Comparison of ENCODE assay signal across 9 mouse cellular contexts in the genomic region with DNA sequence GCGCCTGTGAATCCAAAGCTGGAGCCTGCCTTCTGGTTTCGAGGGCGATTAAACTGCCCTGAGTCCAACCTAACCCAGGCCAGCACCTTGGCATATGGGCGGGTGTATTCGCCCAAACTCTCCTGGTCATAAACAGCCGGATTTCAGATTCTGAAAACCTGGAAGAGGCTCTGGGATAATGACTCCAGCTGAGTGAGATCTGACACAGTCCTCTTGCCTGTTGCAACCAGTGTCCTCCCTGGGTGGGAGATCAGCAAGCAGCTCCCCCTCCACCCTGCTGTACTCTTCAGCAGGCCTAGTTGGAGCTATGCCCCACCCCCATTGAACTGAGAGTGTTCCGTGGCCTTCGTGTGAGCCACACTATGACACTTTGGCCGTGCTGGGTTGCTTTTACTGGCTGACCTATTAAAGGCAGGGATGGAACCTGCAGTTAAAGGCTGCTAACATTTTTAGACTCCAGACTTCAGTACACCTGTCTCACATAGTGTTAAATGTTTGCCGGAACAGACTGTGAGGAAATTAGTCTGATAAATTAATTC. TPM values are rescaled to one million over a fixed set of nuclear protein-coding genes. Genes with fewer than 3 reads are reported as not detected.
DNase-seq lines count a peak whose midpoint lies in the region; ATAC-seq lines count a peak whose summit lies in the region.
"Had no signal": no experiment of that assay in that cellular context is flagged by ENCODE, and none has a peak within 500 bp of the region (broad histone marks: within the 10 kb centered on the region; RNA-seq: fewer than 3 reads in every experiment).

No protein-coding gene starts in this region.

- H3K27me3 ChIP-seq in forebrain, embryonic 10.5 days (ENCODE audit: poor library complexity, severe bottlenecking), result peaks cover 100% of the 10 kb centered on the region
- peaks cover 69% of the 10 kb centered on the region for H3K27me3 ChIP-seq in forebrain, embryonic 16.5 days (replicated peaks; ENCODE audit: control insufficient read depth, insufficient read depth, low read length)
- peaks cover 94% of the 10 kb centered on the region for H3K27me3 ChIP-seq in forebrain, embryonic 13.5 days
- peaks cover 37% of the 10 kb centered on the region for H3K27me3 ChIP-seq in kidney, embryonic 16.5 days (ENCODE audit: insufficient read depth, low read length)
- H3K27me3 ChIP-seq in midbrain, embryonic 14.5 days (ENCODE audit: control insufficient read depth, insufficient read depth, low read length), result peaks cover 67% of the 10 kb centered on the region

- no peak for ATAC-seq in forebrain, embryonic 16.5 days
- no peak for ATAC-seq in forebrain, embryonic 13.5 days
- ATAC-seq in kidney, embryonic 16.5 days (ENCODE audit: low FRiP score, low TSS enrichment), result peak; percentile 42
- no peak for ATAC-seq in midbrain, embryonic 14.5 days (ENCODE audit: low FRiP score, low TSS enrichment)
- no peak for ATAC-seq in monocyte, adult 5-6 weeks (replicated peaks; ENCODE audit: insufficient number of reproducible peaks, low FRiP score, low TSS enrichment, poor library complexity, severe bottlenecking)

- peak overlapping the region; percentile 47 for H3K4me3 ChIP-seq in forebrain, embryonic 10.5 days
- H3K4me3 ChIP-seq in forebrain, embryonic 16.5 days (replicated peaks; ENCODE audit: low read length), result no peak overlapping the region; the same call in 1 of the 2 replicates
- no peak overlapping the region for H3K4me3 ChIP-seq in forebrain, embryonic 13.5 days
- H3K4me3 ChIP-seq in kidney, embryonic 16.5 days (ENCODE audit: low read length), result peak overlapping the region; percentile 55
- no peak overlapping the region for H3K4me3 ChIP-seq in midbrain, embryonic 14.5 days (replicated peaks; ENCODE audit: low read depth, low read length)

- peaks cover 27% of the 10 kb centered on the region for H3K4me1 ChIP-seq in forebrain, embryonic 10.5 days
- H3K4me1 ChIP-seq in forebrain, embryonic 16.5 days (replicated peaks; ENCODE audit: control insufficient read depth, insufficient read depth, low read length), result peaks cover 12% of the 10 kb centered on the region
- H3K4me1 ChIP-seq in forebrain, embryonic 13.5 days, result peaks cover 14% of the 10 kb centered on the region
- peaks cover 55% of the 10 kb centered on the region for H3K4me1 ChIP-seq in kidney, embryonic 16.5 days (ENCODE audit: insufficient read depth, low read length)
- H3K4me1 ChIP-seq in midbrain, embryonic 14.5 days (ENCODE audit: control insufficient read depth, insufficient read depth, low read length), result 0 out of 2 replicates have a peak, but pooled peaks cover 12% of the 10 kb centered on the region

- H3K9ac ChIP-seq in forebrain, embryonic 16.5 days (replicated peaks; ENCODE audit: low read depth, low read length), result no peak overlapping the region
- H3K9ac ChIP-seq in forebrain, embryonic 13.5 days, result no peak overlapping the region
- H3K9ac ChIP-seq in kidney, embryonic 16.5 days (replicated peaks; ENCODE audit: low read length), result peak overlapping the region; percentile 29
- H3K9ac ChIP-seq in midbrain, embryonic 14.5 days (replicated peaks; ENCODE audit: low read length), result no peak overlapping the region
- H3K9ac ChIP-seq: liver, embryonic 14.5 days had no signal

- WGBS in forebrain, embryonic 10.5 days, result 15% methylated on average over 10 of the region's 10 CpGs
- WGBS in forebrain, embryonic 16.5 days, result 13% methylated on average over 10 of the region's 10 CpGs
- WGBS in forebrain, embryonic 13.5 days, result 17% methylated on average over 10 of the region's 10 CpGs
- 6% methylated on average over 10 of the region's 10 CpGs for WGBS in kidney, embryonic 16.5 days
- WGBS in midbrain, embryonic 14.5 days, result 20% methylated on average over 10 of the region's 10 CpGs

- H3K4me2 ChIP-seq in forebrain, embryonic 16.5 days (ENCODE audit: low read length), result no peak overlapping the region
- H3K4me2 ChIP-seq in forebrain, embryonic 13.5 days, result peak overlapping the region; percentile 58; the same call in 1 of the 2 replicates
- H3K4me2 ChIP-seq in kidney, embryonic 16.5 days (replicated peaks; ENCODE audit: low read depth, low read length), result peak overlapping the region; percentile 66
- H3K4me2 ChIP-seq in midbrain, embryonic 14.5 days (ENCODE audit: low read length), result peak overlapping the region; percentile 57; the same call in 1 of the 2 replicates

- no peak for DNase-seq in forebrain, embryonic 10.5 days (ENCODE audit: extremely low spot score, low spot score)
- DNase-seq in midbrain, embryonic 14.5 days, result peak; percentile 2
- DNase-seq in spleen, adult 12 weeks (ENCODE audit: low spot score), result no peak
- DNase-seq in layer of hippocampus, adult 18-20 months (ENCODE audit: low spot score in 2 of 2), result no peak

- no peaks in the 10 kb centered on the region for H3K9me3 ChIP-seq in forebrain, embryonic 10.5 days
- H3K9me3 ChIP-seq in forebrain, embryonic 16.5 days (ENCODE audit: control insufficient read depth, low read length), result no peaks in the 10 kb centered on the region
- no peaks in the 10 kb centered on the region for H3K9me3 ChIP-seq in forebrain, embryonic 13.5 days (replicated peaks)
- no peaks in the 10 kb centered on the region for H3K9me3 ChIP-seq in kidney, embryonic 16.5 days (ENCODE audit: low read length)
- no peaks in the 10 kb centered on the region for H3K9me3 ChIP-seq in midbrain, embryonic 14.5 days (ENCODE audit: control insufficient read depth, low read length)

- H3K27ac ChIP-seq in forebrain, embryonic 10.5 days, result 0 out of 2 replicates have a peak overlapping the region, but pooled peaks have one; percentile 3
- H3K27ac ChIP-seq in forebrain, embryonic 16.5 days (ENCODE audit: low read length), result no peak overlapping the region
- no peak overlapping the region for H3K27ac ChIP-seq in forebrain, embryonic 13.5 days
- H3K27ac ChIP-seq in kidney, embryonic 16.5 days (ENCODE audit: low read length), result peak overlapping the region; percentile 89
- H3K27ac ChIP-seq in midbrain, embryonic 14.5 days (replicated peaks; ENCODE audit: low read depth, low read length), result no peak overlapping the region
- H3K27ac ChIP-seq: liver, embryonic 14.5 days had no signal

- H3K36me3 ChIP-seq in forebrain, embryonic 10.5 days (replicated peaks), result no peaks in the 10 kb centered on the region
- no peaks in the 10 kb centered on the region for H3K36me3 ChIP-seq in forebrain, embryonic 16.5 days (ENCODE audit: control insufficient read depth, insufficient read depth)
- H3K36me3 ChIP-seq in forebrain, embryonic 13.5 days (ENCODE audit: poor library complexity, severe bottlenecking), result no peaks in the 10 kb centered on the region
- no peaks in the 10 kb centered on the region for H3K36me3 ChIP-seq in kidney, embryonic 16.5 days (ENCODE audit: insufficient read depth, low read length)
- H3K36me3 ChIP-seq in midbrain, embryonic 14.5 days (ENCODE audit: control insufficient read depth, insufficient read depth, low read length), result no peaks in the 10 kb centered on the region

RNA-seq across cellular contexts. Expression of a gene that starts 0.9 kb away (rescaled TPM):
- polyA plus RNA-seq in forebrain, embryonic 10.5 days (2016; fragmentation: Nextera tagmentation; extraction: Ambion mirVana), result 0.37 and 0.52 TPM in 2 replicates
- 0.08 and 0.09 TPM in 2 replicates for polyA plus RNA-seq in forebrain, embryonic 16.5 days (2015; fragmentation: Nextera tagmentation; extraction: Ambion mirVana)
- 0.06 TPM in 1 of 2 replicates, not detected in the other for polyA plus RNA-seq in forebrain, embryonic 13.5 days (2015; fragmentation: Nextera tagmentation; extraction: Ambion mirVana)
- polyA plus RNA-seq in kidney, embryonic 16.5 days (2015; fragmentation: Nextera tagmentation; extraction: Ambion mirVana), result 17.2 and 18.9 TPM in 2 replicates
- not detected in 2 replicates for polyA plus RNA-seq in midbrain, embryonic 14.5 days (2014; fragmentation: Nextera tagmentation; extraction: Ambion mirVana)
- total RNA-seq in monocyte, adult 5-6 weeks (2017), result not detected in 3 replicates
- not detected for total RNA-seq in layer of hippocampus, adult 18-20 months (2021)

RNA-seq across cellular contexts. Expression of a gene that starts 6.5 kb away (rescaled TPM):
- polyA plus RNA-seq in forebrain, embryonic 10.5 days (2016; fragmentation: Nextera tagmentation; extraction: Ambion mirVana), result 2.0 TPM in 2 replicates
- polyA plus RNA-seq in forebrain, embryonic 16.5 days (2015; fragmentation: Nextera tagmentation; extraction: Ambion mirVana), result 1.9 and 2.0 TPM in 2 replicates
- polyA plus RNA-seq in forebrain, embryonic 13.5 days (2015; fragmentation: Nextera tagmentation; extraction: Ambion mirVana), result 1.4 and 1.7 TPM in 2 replicates
- polyA plus RNA-seq in kidney, embryonic 16.5 days (2015; fragmentation: Nextera tagmentation; extraction: Ambion mirVana), result 10.9 and 11.5 TPM in 2 replicates
- polyA plus RNA-seq in midbrain, embryonic 14.5 days (2014; fragmentation: Nextera tagmentation; extraction: Ambion mirVana), result 1.6 and 2.8 TPM in 2 replicates
- 13.2 to 18.0 TPM (median 16.1 TPM) in 3 replicates for total RNA-seq in monocyte, adult 5-6 weeks (2017)
- total RNA-seq in layer of hippocampus, adult 18-20 months (2021), result 1 to 10 TPM; 6.4 to 6.5 TPM

RNA-seq across cellular contexts. Expression of a gene that starts 40.4 kb away (rescaled TPM):
- polyA plus RNA-seq in forebrain, embryonic 10.5 days (2016; fragmentation: Nextera tagmentation; extraction: Ambion mirVana), result 187 and 200 TPM in 2 replicates
- polyA plus RNA-seq in forebrain, embryonic 16.5 days (2015; fragmentation: Nextera tagmentation; extraction: Ambion mirVana), result 81.0 and 86.7 TPM in 2 replicates
- 146 and 170 TPM in 2 replicates for polyA plus RNA-seq in forebrain, embryonic 13.5 days (2015; fragmentation: Nextera tagmentation; extraction: Ambion mirVana)
- polyA plus RNA-seq in kidney, embryonic 16.5 days (2015; fragmentation: Nextera tagmentation; extraction: Ambion mirVana), result 133 and 146 TPM in 2 replicates
- 46.8 and 58.8 TPM in 2 replicates for polyA plus RNA-seq in midbrain, embryonic 14.5 days (2014; fragmentation: Nextera tagmentation; extraction: Ambion mirVana)
- total RNA-seq in monocyte, adult 5-6 weeks (2017), result 71.5 to 138 TPM (median 136 TPM) in 3 replicates
- 10 to 100 TPM; 72.0 to 79.8 TPM for total RNA-seq in layer of hippocampus, adult 18-20 months (2021)

RNA-seq across cellular contexts. Expression of a gene that starts 48.7 kb away (rescaled TPM):
- polyA plus RNA-seq in forebrain, embryonic 10.5 days (2016; fragmentation: Nextera tagmentation; extraction: Ambion mirVana), result 64.9 and 67.9 TPM in 2 replicates
- 76.8 and 78.1 TPM in 2 replicates for polyA plus RNA-seq in forebrain, embryonic 16.5 days (2015; fragmentation: Nextera tagmentation; extraction: Ambion mirVana)
- 72.7 and 80.7 TPM in 2 replicates for polyA plus RNA-seq in forebrain, embryonic 13.5 days (2015; fragmentation: Nextera tagmentation; extraction: Ambion mirVana)
- polyA plus RNA-seq in kidney, embryonic 16.5 days (2015; fragmentation: Nextera tagmentation; extraction: Ambion mirVana), result 56.1 and 57.4 TPM in 2 replicates
- polyA plus RNA-seq in midbrain, embryonic 14.5 days (2014; fragmentation: Nextera tagmentation; extraction: Ambion mirVana), result 49.5 and 58.3 TPM in 2 replicates
- 65.5 to 109 TPM (median 99.2 TPM) in 3 replicates for total RNA-seq in monocyte, adult 5-6 weeks (2017)
- total RNA-seq in layer of hippocampus, adult 18-20 months (2021), result 10 to 100 TPM; 78.7 to 86.3 TPM

RNA-seq across cellular contexts. Expression of a gene that starts 51.0 kb away (rescaled TPM):
- 7.0 and 7.9 TPM in 2 replicates for polyA plus RNA-seq in forebrain, embryonic 10.5 days (2016; fragmentation: Nextera tagmentation; extraction: Ambion mirVana)
- polyA plus RNA-seq in forebrain, embryonic 16.5 days (2015; fragmentation: Nextera tagmentation; extraction: Ambion mirVana), result 76.1 and 87.8 TPM in 2 replicates
- 41.4 and 44.4 TPM in 2 replicates for polyA plus RNA-seq in forebrain, embryonic 13.5 days (2015; fragmentation: Nextera tagmentation; extraction: Ambion mirVana)
- polyA plus RNA-seq in kidney, embryonic 16.5 days (2015; fragmentation: Nextera tagmentation; extraction: Ambion mirVana), result 9.9 and 10.6 TPM in 2 replicates
- 89.8 and 98.4 TPM in 2 replicates for polyA plus RNA-seq in midbrain, embryonic 14.5 days (2014; fragmentation: Nextera tagmentation; extraction: Ambion mirVana)
- 2.4 to 6.9 TPM (median 4.7 TPM) in 3 replicates for total RNA-seq in monocyte, adult 5-6 weeks (2017)
- total RNA-seq in layer of hippocampus, adult 18-20 months (2021), result 10 to 100 TPM; 79.9 to 85.2 TPM

Comparison
In these comparisons a context has a peak if more than half of its experiments do, and no peak if none do; other contexts are left out.
1. H3K27ac ChIP-seq: peak in forebrain, embryonic 10.5 days (single experiment) and kidney, embryonic 16.5 days (single experiment); none in forebrain, embryonic 16.5 days (single experiment), forebrain, embryonic 13.5 days (single experiment) and midbrain, embryonic 14.5 days (single experiment).
2. H3K4me3 ChIP-seq: peak in forebrain, embryonic 10.5 days (single experiment) and kidney, embryonic 16.5 days (single experiment); none in forebrain, embryonic 16.5 days (single experiment), forebrain, embryonic 13.5 days (single experiment) and midbrain, embryonic 14.5 days (single experiment).
3. RNA of a gene that starts 0.9 kb away (polyA plus RNA-seq): 17.2 to 18.9 TPM in kidney, embryonic 16.5 days; 0.37 to 0.52 TPM in forebrain, embryonic 10.5 days, 0.08 to 0.09 TPM in forebrain, embryonic 16.5 days, 0.06 TPM in forebrain, embryonic 13.5 days and not detected in midbrain, embryonic 14.5 days; every median in the first group is over 10 times any median in the second.